Mouse (Mus musculus) c-Kit-positive CD71-positive TER-119-positive erythroid progenitor cells, embryonic 14.5 days (primary cell): ENCODE data around the gene Elfn1.

Experiments
- DNase-seq: peaks from one replicate; pipeline ENCODE4 v3.0.0-alpha.2; 2013; ENCODE audit warnings: low spot score

Gene Elfn1

GRCm38 (mm10) chr5:140023941-140024500, 116.3 kb downstream of the Elfn1 start:
- DNase-seq, result no peak
